Mouse (Mus musculus): Measurements from ENCODE around the gene Qtrt1.

Qtrt1 gene

DNA sequence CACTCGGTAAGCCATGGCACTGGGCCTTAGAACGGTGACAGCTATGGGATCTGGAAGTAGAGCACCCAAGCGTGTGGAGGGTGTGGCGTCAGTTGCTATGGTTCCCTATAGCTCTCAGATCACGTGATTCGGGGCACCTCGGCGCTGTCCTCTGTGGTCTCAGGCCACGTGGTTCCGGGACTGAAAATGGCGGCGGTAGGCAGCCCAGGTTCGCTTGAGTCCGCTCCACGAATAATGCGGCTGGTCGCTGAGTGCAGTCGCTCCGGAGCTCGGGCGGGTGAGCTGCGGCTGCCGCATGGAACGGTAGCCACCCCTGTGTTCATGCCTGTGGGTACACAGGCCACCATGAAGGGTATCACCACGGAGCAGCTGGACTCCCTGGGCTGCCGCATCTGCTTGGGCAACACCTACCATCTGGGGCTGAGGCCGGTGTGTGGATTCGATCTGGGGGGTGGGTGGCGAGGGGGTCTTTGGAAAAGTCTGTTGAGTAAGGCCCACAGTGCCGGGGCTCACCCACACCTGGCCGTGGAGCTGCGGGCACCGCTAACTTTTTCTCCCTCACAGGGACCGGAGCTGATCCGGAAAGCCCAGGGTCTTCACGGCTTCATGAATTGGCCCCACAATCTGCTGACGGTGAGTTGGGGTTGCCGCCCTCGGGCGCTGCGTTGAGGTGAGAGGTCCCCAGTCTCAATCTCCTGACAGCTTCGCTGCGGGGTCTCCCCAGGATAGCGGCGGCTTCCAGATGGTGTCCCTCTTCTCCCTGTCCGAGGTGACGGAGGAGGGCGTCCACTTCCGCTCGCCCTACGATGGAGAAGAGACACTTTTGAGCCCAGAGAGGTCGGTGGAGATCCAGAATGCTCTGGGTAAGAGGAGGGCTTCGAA lies at the start of gene Qtrt1:
TSS of gene Qtrt1 (plus strand) at position 169 of the 882 bp plus-strand sequence.
- in situ Hi-C loops (cut with MboI, MseI): no loop called here

DNA sequence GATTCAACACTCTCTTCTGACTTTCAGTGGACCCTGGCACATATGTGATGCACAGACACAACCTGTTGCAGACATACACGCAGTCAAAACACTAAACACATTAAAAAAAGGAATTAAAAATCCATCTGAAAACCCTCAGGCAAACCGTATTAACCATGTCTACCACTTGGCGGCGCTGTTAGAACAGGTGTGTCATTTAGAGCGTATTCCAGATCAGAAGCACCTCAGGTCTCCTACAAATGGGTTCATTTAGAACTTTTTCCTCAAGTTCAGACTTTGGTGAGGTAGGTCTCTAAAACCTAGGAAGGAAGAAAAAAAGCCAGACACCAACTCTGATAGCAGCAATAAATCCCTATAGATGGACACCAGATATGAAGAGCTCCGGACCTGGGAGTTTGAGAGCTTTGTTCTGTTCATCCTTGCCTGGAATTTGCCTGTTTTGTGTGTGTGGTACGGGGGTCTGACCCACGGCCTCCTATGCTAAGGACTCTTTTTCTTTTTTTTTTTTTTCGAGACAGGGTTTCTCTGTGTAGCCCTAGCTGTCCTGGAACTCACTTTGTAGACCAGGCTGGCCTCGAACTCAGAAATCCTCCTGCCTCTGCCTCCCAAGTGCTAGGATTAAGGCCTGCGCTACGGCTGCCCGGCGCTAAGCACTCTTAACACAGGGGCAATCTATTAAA lies 45.0 kb upstream of the Qtrt1 start:
- in situ Hi-C loops (cut with MboI, MseI): no loop called here

DNA sequence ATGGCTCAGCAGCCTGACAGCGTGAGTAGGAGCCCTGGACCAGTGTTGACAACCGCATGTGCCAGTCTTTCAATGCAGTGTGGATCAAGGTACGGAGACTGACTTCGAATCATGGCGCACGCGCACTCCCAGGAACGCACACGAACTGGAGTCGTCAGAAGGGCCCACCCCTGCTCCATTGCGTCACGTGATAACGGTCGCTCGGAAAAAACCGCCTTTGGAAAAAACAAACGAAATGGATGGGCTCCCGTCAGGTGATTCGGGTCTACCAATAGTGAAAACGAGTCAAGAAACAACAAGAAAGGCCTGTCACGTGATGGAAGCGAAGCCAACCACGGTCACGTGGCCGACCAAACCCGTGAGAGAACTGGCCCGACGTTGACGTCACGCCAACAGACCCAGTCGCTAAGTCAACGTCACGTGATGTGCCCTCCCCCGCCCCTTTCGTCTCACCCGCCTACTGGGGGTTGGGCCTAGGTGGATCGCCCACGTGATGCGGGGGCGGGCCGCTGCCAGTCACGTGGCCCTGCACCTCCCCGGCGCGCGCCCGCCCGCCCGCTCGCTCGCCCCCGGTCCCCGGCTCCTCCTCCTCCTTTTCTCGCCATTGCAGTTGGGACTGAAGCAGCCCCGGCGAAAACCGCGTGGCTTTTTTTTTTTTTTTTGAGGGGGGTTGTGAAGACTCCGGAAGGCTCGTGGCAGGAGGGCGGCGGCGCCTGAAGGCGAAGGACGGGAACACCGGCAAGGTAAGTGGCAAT lies 44.1 kb upstream of the Qtrt1 start, which contains the start of gene Ilf3:
TSS of gene Ilf3 (plus strand) at position 515 of the 755 bp plus-strand sequence.
- in situ Hi-C loops (cut with MboI, MseI): no loop called here

DNA sequence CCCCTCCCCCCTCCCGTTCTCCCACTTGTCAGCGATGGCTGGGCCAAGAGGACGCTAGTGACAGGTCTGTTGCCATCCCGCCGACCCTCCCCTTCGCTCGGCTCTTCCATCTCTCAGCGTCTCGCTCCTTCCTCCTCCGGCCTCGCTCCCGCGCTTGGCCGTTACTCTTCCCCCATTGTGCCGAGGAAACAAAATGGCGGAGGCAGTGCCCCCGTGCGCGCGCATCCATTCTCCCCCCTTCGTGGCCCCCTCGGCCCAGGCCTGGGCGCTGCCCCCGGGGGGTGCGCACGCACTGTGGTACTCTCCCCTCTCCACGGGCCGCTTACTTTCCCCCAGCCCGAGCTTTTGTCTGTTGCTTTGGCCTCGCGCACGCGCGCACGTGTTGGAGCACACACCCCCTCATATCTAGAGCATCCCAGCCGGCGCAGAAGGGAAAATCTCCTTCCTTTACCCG lies 43.5 kb upstream of the Qtrt1 start:
- in situ Hi-C loops (cut with MboI, MseI): no loop called here

DNA sequence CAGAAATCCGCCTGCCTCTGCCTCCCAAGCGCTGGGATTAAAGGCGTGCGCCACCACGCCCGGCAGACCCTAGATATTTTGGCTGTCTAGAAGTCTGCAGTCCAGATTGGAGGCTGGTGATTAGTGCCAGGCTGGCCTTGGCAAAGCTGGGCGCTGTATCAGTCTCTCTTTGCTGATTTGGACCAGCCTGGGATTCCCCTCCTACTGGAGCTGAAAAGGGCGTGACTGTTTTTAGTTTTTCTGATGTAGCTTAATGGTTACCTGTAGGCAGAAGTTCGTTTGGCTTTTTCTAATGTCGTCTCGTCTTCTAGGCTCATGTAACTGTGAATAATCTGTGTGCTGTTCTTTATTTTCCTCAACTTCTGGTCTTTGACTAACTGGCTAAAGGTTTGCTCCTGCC lies 42.6 kb upstream of the Qtrt1 start:
- in situ Hi-C loops (cut with MboI, MseI): no loop called here

DNA sequence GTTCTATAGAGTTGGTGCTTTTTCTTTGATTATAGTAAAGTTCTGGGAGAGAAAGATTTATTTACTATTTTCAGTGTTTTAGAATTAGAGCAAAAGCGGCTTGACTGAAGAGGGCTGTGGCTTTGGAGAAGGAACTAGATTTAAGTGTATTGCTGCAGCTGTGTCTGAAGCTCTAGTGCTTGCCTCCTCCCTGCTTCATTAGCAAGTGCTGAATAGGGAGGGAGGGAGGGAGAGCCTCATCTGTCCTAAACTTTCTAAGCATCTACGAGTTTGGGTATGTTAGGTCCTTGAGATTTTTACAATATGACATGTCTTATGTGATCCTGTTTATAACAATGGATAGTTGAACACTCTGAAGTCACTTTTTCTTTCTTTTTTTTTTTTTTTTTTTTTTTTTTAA lies 40.8 kb upstream of the Qtrt1 start:
- in situ Hi-C loops (cut with MboI, MseI): no loop called here

DNA sequence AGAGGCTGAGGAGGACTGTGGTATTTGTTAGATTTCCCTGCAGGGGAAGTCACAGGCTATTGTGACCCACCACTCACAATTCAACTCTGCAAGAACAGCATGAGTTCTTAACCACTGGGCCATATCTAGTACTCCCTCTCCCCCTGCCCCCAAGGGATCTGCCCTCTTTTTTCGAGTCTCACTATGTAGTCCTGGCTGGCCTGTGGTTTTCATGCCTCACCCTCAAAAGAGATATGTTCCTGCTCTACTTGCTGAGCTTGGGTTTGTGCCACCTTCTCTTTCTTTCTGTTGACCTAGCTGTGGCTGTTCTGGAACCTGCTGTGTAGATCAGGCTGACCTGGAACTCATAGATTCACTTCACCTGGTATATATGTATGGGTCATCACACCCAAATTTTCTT lies 39.1 kb upstream of the Qtrt1 start:
- in situ Hi-C loops (cut with MboI, MseI): no loop called here

DNA sequence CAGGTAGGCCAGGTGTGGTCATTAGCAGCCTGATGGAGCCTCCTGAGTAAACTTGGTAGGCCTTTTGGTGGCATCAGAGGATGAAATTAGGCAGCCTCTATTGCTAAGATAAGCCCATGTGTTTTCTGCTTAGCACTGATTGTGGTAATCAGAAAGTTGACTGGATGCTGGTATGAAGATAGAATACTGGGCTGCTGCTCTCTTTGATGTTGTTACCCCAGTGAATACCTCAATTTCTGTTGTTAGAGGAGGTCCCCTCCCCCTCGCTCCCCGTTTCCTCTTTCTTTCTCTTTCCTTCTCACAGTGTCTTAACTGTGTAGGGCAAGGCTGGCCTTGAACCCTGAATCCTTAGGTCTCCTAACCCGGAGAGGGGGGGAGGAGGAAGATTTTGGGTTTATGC lies 32.4 kb upstream of the Qtrt1 start:
- in situ Hi-C loops (cut with MboI, MseI): no loop called here

DNA sequence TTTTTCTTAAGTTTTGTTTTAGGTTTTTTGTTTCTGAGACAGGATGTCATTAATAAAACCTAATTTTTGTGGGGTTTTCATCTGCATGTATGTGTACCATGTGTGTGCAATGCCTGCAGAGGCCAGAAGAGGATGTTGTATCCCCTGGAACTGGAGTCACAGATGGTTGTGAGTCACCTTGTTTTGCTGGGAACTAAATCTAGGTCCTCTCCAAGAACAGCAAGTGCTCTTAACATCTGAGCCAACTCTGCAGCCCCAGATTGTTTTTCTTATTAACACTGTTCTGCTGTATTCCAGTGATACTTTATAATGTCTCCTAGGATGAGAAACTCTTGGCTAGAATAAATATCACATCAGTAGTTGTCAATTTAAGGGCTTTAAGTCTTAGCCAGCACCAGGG lies 30.8 kb upstream of the Qtrt1 start:
- in situ Hi-C loops (cut with MboI, MseI): no loop called here

DNA sequence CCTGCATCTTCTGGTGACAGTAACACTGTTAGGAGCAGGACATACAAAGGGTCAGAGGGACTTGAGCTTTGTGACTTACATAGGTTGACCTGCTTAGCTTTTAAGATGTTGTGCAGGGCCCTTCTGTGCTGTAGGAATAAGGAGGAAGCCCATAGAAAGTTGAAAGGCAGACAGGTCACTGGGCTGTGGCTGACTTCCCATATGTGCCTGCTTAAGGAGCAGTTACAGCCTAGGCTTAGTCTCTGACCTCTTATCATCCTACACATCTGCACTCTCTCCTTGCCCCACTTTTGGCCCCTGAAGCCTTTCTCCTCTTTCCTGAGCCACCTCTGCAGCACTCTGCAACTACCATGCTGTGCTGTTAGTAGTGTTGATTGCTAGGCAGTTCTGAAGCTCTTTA lies 27.7 kb upstream of the Qtrt1 start:
- in situ Hi-C loops (cut with MboI, MseI): no loop called here

DNA sequence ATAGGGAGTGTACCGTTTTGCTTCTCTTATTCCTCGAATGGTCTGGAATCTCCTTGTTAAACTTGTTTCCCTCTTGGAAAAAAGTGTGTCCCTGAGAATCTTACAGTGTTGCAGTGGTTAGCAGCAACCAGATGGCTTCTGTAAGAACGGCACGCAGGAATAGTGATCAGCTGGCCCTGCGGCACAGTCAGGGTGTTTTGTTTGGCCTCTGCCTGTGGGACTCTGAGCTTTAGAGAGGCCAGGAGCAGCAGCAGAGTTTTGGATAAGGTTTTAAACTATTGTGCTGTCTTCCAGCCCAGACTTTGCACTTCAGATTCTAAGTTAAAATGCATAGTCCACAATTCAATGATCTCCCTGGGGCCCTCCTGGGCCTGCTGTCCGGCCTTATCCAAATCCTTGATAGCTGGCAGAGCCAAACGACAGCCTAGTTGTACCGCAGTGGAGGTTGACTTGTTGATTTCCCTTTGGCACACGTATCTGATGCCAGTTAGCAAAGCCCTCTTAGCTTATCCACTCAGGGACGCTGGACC lies 18.9 kb upstream of the Qtrt1 start:
- in situ Hi-C loops (cut with MboI, MseI): loop anchor here (10.0 kb wide), 1 partner anchor 272 kb away; no protein-coding TSS in a partner anchor

DNA sequence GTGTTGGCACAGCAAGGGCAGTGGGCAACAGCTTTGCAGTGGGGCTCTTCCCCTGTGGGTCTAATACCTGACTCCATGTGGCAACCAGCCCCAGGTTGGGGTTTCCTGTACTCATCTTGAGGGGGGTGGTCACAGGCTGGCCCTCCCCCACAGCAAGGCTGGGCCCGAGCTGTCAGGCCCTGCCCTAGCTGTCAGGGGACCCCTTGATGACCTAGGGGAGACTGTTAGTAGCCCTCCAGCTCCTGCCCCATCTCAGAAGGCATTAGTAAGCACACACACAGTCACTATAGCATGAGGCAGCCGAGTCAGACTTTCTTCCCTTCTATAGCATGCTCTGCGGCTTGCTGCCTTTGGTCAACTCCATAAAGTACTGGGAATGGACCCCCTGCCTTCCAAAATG lies 15.9 kb upstream of the Qtrt1 start:
- in situ Hi-C loops (cut with MboI, MseI): loop anchor here (5.0 to 10.0 kb wide), 2 partner anchors 269 to 463 kb away; no protein-coding TSS in a partner anchor

DNA sequence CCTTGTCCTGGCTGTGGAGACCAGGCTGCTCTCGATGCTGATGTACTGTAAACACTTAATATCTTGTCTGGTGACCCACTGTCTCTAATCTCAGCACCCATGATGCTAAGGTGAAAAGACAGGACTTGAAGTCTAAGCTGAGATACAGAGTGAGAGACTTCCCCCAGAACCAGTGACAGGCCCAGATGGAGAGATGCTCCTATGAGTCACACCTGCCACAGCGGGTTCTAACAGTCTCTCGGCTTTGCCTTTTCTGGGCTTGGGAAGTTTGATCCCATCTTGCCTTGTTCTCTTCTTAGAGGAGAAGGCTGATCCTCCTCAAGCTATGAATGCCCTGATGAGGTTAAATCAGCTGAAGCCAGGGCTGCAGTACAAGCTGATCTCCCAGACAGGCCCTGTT lies 14.5 kb upstream of the Qtrt1 start:
- in situ Hi-C loops (cut with MboI, MseI): loop anchor here (5.0 to 10.0 kb wide), 2 partner anchors 268 to 465 kb away; no protein-coding TSS in a partner anchor

DNA sequence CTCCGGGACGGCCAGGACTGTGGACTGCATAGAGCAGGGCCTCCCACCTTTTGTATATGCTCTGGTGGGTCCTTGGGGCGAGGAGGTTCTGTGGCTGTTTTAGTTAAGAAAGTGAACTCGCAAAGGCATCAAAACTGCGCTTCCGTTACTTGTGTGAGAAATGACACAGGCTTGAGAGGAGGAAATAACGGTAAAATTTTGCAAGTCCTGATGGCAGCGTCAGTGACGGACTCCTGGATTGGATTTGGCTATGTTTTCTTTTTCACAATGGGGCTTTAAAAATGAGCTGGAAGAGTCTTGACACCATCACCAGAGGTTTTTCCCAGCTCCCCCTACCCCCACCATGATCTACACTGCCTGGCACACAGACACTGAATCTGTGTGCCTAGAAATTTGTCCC lies 10.6 kb upstream of the Qtrt1 start:
- in situ Hi-C loops (cut with MboI, MseI): no loop called here

DNA sequence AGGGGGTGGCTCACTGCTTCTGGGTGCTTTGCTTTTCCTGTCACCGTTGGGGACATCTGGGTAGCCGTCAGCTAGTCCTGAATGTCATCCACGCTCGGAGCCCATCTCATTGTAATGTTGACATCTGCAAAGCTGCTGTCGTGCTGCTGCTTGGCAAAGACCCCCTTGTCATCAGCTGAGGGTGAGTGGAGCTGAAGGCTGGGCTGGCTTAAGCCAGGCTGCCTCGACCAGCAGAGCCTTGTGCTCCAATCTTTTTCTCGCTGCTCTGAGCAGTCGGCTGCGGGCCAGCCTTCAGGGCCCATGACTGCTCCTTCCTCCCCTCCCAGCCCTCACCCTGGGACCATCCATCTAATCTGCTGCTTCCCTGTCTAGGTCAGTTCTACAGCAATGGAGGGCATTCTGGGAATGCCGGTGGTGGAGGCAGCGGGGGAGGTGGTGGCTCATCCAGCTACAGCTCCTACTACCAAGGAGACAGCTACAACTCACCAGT lies 8.8 kb upstream of the Qtrt1 start:
- in situ Hi-C loops (cut with MboI, MseI): no loop called here

DNA sequence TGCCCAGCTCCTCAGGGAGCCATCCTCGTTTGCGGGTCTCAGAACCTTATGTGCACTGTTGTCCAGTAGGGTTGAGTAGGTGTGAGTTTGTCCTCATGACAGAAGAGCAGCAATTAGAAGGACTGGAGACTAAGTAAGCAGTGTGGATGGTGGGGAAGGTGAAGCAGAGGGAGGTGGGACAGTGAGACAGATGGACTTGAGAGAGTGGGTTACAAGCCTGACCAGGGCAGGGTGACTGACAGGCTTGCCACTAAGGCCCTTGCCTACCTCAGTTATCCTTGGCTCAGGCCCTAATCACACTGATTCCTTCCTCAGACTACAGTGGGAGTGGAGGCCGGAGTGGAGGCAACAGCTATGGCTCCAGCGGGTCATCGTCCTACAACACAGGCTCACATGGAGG lies 7.9 kb upstream of the Qtrt1 start:
- in situ Hi-C loops (cut with MboI, MseI): no loop called here

DNA sequence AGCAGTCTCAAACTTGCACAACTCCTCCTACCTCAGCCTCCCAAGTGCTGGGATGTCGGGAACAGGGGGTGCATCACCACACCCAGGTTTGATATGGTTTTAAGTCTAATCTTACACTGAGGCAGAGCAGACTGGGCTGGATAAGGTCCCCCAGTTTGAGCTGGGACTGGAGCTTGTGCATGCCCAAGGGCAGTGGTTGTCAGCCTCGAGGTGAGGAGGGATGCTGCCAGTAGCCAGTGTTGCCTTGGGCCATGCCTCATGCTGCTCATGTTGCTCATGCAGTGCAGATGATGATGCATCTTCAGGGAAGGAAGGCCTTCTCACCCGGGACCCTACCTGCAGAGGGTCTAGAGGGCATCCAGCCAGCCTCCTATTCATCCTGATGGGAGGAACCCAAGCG lies 6.1 kb upstream of the Qtrt1 start:
- in situ Hi-C loops (cut with MboI, MseI): no loop called here

DNA sequence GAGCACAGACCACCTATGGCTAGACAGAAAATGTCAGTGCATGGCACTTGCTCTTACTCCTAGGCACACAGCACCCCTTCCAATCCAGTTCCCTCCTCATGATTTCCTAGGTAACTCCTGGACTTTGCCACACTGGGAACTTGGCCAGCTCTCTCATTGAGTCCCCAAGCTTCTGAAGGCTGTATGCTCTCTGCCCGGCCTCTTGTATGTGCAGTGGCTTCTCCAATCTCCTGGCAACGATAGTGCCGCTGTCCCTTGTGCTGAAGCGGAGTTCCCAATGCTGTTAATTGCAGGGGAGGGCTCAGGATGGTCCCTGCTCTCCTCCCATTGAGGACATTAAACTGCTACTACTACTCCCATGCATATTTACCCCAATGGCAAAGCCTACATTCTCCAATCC lies 3.7 kb upstream of the Qtrt1 start:
- in situ Hi-C loops (cut with MboI, MseI): no loop called here

DNA sequence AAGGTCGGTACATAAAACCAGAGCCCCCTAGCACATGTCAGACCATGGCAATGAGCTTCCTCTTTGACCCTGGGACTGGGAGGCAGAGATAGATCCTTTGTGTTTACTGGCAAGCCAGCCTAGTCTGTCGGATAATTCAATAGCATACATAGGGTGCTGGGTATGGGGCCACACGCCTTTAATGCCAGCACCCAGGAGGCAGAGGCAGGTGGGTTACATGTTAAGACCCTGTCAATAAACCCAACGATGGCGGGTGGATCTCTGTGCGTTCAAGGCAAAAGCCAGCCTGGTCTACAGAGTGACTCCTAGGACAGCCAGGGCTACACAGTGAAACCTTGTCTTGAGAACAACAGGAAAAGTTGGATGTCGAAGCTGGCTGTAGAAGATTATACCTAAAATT lies 3.0 kb upstream of the Qtrt1 start:
- in situ Hi-C loops (cut with MboI, MseI): no loop called here

DNA sequence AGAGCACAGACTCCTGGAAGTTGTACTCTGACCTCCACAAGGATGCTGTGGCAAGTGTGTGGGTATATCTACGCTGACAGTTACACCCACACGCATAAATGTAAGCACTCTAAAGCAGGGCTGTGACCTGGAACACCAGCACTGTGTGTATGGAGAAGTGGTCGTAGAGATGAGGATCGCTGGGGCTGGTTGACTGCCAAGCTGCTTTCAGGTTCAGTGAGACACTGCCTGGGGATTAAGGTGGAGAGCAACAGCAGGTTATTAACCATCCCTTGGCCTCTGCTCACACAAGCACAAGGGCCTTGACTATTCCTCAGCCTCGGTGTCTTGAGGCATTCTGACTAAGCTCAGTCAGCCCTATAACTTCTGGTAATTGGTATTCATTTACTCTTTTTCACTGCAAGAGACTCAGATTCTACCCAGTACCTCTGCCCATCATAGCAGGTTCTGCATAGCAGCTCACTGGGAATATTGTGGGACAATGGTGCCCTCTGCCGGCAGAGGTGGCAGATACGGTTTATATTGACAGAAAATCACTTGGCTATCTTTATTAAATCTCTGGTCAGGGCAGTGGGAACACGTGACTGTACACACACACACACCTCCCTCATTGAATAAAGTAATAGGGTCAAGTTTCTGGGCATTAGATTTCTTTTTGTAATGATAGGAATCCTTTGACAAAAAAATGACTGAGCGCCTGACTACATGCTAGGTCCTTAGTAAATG lies 1.9 kb upstream of the Qtrt1 start:
- in situ Hi-C loops (cut with MboI, MseI): no loop called here

DNA sequence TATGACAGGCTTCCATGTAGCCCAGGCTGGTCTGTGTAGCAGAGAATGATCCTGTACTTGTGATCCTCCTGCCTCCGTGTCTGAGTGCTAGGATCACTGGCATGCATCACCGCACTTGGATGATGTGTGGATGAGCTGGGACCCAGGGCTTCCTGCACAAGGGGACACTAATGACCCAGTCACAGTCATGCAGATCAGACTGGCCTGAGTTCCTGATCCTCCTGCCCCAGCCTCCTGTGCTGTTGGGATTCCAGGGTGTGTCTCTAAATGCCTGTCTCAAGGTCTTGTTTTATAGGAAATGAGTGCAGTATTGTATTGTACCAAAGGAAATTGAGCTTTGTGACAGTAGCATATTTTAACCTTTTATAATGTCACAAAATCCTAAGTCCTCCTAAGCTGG lies 6.2 kb downstream of the Qtrt1 start:
- in situ Hi-C loops (cut with MboI, MseI): no loop called here

Data from regulatory T cell (primary cell).